Mouse (Mus musculus) retina, adult 2 months (tissue): ENCODE measurements around the gene Rcor2.

ENCODE experiments used
- DNase-seq: peaks from one replicate; pipeline ENCODE4 v3.0.0-alpha.2; 2012; ENCODE audit warnings: low read depth, low spot score

The Rcor2 gene

DNA sequence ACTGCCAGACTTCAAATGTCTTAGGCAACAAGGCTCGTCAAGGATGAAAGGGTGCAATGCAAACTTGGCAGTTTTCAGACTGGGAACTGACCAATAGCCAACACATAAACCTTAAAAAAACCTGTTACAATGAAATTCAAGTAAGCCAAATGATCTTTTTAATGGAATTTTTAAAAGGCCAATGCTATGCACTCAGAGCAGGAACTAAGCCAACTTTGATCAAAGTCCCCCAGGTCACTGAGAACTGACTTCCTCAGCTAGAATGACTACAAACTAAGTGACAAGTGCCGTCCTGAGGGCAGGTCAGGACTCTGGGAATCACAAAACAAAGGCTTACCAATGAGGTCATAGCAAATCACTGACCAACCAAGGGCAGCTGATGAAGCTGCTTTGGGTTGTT, 53.1 kb downstream of the Rcor2 start:
- no peak for DNase-seq

DNA sequence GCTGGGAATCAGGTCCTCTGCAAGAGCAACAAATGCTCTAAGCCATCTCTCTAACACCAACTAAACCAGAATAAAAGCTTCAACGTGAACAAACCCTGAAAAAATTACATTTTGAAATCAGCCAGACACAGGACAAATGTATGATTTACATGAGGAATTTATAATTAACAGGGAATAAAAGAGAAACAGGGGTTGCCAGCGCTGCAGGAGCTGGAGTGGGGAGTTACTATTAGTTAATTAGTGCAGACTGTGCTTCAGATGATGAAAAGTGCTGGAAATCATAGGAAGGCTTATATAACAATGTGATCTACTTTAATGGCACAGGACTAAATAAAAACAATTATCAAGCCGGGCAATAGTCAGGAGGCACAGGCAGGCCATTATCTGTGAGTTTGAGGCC, 54.3 kb downstream of the Rcor2 start:
- no peak for DNase-seq
